Mouse (Mus musculus): Measurements from ENCODE around the gene Rab14. TPM values are rescaled to one million over a fixed set of nuclear protein-coding genes. Genes with fewer than 3 reads are reported as not detected.

Rab14 gene
- polyA plus RNA-seq, 1 experiment from 2014 or later: 286 TPM

DNA sequence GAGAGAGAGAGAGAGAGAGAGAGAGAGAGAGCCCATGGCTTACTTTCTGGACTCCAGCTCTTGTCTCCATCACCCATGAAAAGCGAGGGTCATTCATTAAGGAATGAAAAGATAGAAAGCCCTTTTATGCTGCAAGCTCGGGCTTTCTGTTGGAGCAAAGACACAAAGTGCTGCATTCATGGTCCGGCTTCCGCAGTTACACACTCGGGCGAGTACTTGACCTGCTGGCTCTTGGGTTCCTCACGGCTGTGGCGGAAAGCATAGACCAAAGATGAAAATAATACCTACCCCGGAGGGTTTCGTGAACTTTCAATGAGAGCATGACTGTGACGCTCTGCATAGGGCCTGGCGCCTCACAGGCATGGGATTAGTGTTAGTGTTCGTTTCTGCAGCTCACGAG is 14.4 kb upstream of the Rab14 start:
- no peaks in the 10 kb centered on the region for H3K27me3 ChIP-seq (ENCODE audit: insufficient read depth, poor library complexity, severe bottlenecking)
- 45% methylated on average over 14 of the region's 14 CpGs for WGBS
- DNase-seq (ENCODE audit: low spot score): peak; percentile 38
- H3K9me3 ChIP-seq: no peaks in the 10 kb centered on the region
- peak overlapping the region; percentile 25 for H3K4me3 ChIP-seq
- H3K27ac ChIP-seq: peak overlapping the region; percentile 88
- peaks cover 18% of the 10 kb centered on the region for H3K4me1 ChIP-seq (replicated peaks)
- no peaks in the 10 kb centered on the region for H3K36me3 ChIP-seq

DNA sequence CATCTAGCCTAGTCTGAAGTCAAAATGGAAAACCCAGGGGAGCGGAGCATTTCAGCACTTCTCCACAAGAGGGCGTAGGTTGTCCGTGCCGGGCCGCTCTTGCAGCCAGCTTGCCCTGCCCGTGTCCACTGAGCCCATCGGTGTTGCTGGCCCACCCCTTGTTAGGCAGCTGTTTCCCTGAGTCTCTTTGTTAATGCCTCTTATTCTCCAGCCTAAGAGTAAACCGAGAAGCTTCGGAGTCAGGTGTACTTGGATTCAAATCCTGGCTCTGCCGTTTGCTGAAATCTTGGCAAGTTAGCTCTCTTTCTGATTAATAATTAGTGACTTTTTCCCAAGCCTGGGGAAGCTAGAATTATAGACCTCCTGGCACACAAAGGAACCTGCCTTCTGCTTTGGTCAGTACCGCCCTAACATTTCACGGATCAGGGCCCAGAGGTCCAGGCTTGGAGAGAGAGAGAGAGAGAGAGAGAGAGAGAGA is 14.0 kb upstream of the Rab14 start:
- H3K4me1 ChIP-seq (replicated peaks): peaks cover 18% of the 10 kb centered on the region
- no peaks in the 10 kb centered on the region for H3K36me3 ChIP-seq
- no peaks in the 10 kb centered on the region for H3K27me3 ChIP-seq (ENCODE audit: insufficient read depth, poor library complexity, severe bottlenecking)
- H3K27ac ChIP-seq: peak overlapping the region; percentile 88
- no peaks in the 10 kb centered on the region for H3K9me3 ChIP-seq
- peak; percentile 94 for DNase-seq (ENCODE audit: low spot score)
- peak overlapping the region; percentile 25 for H3K4me3 ChIP-seq
- 4% methylated on average over 12 of the region's 12 CpGs for WGBS

DNA sequence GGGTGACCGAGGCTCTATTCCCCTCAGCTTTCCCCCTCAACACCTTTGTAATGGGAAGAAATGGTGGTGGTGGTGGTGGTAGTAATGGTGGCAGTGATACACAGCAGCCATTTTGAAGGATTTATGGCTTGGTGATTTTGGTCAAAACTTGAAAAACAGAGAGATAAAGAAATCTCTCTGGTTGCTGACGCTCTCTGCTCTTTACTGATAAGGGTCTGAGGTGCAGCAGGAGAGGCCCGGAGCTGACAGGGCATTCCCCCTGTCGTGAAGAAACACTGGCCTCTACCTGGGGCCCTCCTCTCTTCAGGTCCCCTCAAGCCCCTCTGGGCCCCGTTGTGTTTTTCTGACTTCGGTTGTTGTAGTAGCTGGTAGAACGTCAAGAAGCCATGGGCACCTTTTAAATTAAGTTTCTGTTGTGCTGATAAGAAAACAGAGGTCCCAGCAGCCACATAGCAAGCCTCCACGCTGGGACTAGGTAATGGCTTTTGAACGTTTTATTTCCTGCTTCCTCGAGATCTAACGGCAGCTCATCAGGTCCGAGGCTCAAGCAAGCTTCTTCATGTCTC is 12.5 kb upstream of the Rab14 start:
- H3K36me3 ChIP-seq: no peaks in the 10 kb centered on the region
- H3K4me3 ChIP-seq: no peak overlapping the region
- DNase-seq (ENCODE audit: low spot score): no peak
- 84% methylated on average over 12 of the region's 12 CpGs for WGBS
- H3K27ac ChIP-seq: no peak overlapping the region
- H3K27me3 ChIP-seq (ENCODE audit: insufficient read depth, poor library complexity, severe bottlenecking): no peaks in the 10 kb centered on the region
- no peaks in the 10 kb centered on the region for H3K9me3 ChIP-seq
- peaks cover 18% of the 10 kb centered on the region for H3K4me1 ChIP-seq (replicated peaks)

DNA sequence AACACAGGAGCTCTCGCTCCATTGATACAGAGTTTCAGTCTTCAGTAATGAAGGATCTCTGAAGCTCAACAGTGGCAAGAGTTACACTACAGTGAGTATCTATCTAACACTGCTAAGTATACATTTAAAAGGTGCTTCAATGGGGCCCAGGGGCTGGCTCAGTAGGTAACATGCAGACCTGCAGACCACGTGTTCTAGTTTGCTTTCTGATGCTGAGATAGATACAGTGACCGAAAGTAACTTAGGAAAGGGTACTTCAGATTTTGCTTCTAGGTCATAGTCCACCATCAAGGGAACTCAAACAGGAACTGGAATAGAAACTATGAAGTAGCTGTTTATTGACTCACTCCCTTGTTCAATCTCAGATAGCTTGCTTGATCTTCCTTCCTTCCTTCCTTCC is 10.8 kb upstream of the Rab14 start:
- DNase-seq (ENCODE audit: low spot score): no peak
- 86% methylated on average over 3 of the region's 3 CpGs for WGBS
- Histone ChIP-seq H3K27ac (no peak overlapping the region), H3K27me3 (ENCODE audit: insufficient read depth, poor library complexity, severe bottlenecking) (0 out of 2 replicates have a peak, but pooled peaks cover 4% of the 10 kb centered on the region), H3K4me1 (replicated peaks) (peaks cover 18% of the 10 kb centered on the region), H3K36me3 (no peaks in the 10 kb centered on the region), H3K4me3 (no peak overlapping the region), H3K9me3 (no peaks in the 10 kb centered on the region)

DNA sequence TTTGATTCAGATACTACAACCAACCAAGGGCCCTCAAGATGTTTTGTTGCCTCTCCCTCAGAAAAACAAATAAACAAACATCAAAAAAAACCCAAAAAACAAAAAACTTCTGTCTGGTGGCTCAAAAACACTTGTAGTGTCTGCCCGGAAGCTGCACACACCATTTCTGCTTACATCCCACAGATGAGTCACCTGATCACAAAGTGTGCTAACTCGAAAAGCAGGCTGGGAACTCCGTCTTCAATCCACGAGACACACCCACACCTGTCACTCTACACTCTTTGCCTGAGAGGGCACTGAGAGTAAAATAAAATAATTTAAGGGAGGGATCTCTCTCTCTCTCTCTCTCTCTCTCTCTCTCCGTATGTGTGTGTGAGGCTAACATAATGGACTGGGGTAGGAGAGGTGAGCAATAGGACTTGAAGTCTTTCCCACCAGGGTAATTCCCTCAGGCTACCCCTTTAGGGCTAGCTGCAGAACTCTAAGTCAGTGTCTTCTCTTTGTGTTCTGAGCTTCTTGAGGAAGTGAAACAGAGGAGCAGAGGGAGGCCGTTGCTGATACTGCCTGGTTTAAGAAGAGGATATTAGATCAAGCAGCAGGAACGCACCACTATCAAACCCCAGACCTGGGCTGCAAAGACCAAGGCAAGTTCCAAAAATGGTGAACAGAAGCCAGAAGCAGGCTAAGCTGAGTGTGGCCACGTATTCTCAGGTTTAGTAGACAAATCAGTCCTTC is 8.2 kb upstream of the Rab14 start:
- DNase-seq (ENCODE audit: low spot score): no peak
- Histone ChIP-seq H3K9me3 (no peaks in the 10 kb centered on the region), H3K36me3 (no peaks in the 10 kb centered on the region), H3K4me1 (replicated peaks) (no peaks in the 10 kb centered on the region), H3K4me3 (no peak overlapping the region), H3K27ac (no peak overlapping the region), H3K27me3 (ENCODE audit: insufficient read depth, poor library complexity, severe bottlenecking) (0 out of 2 replicates have a peak, but pooled peaks cover 4% of the 10 kb centered on the region)
- WGBS: 69% methylated on average over 8 of the region's 8 CpGs

DNA sequence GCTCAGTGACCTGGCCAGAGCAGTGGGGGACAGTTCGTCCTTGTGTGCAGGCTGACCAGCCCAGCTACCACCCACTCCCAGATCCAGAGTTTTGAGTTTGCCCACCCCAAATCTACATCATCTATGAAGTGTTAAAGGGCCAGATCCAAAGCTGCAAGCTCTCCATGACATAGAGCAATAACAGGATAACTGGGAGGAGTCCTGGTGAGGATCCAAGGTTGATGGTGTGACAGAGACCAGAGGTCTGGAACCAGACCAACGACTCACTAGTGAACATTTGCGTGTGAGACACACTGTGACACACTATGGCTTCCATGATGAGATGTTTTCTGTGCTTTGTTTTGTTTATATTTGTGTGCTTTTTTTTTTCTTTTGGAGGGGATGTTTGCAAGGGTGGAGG is 7.1 kb upstream of the Rab14 start:
- no peak overlapping the region for H3K4me3 ChIP-seq
- DNase-seq (ENCODE audit: low spot score): no peak
- H3K36me3 ChIP-seq: no peaks in the 10 kb centered on the region
- WGBS: 83% methylated on average over 3 of the region's 3 CpGs
- 0 out of 2 replicates have a peak, but pooled peaks cover 4% of the 10 kb centered on the region for H3K27me3 ChIP-seq (ENCODE audit: insufficient read depth, poor library complexity, severe bottlenecking)
- H3K27ac ChIP-seq: no peak overlapping the region
- no peaks in the 10 kb centered on the region for H3K9me3 ChIP-seq
- H3K4me1 ChIP-seq (replicated peaks): no peaks in the 10 kb centered on the region

GRCm38 (mm10) chr2:35206761-35207160 is 5.8 kb upstream of the Rab14 start:
- Histone ChIP-seq H3K27ac (no peak overlapping the region), H3K4me3 (no peak overlapping the region), H3K9me3 (no peaks in the 10 kb centered on the region), H3K27me3 (ENCODE audit: insufficient read depth, poor library complexity, severe bottlenecking) (0 out of 2 replicates have a peak, but pooled peaks cover 4% of the 10 kb centered on the region), H3K36me3 (no peaks in the 10 kb centered on the region), H3K4me1 (replicated peaks) (no peaks in the 10 kb centered on the region)
- no peak for DNase-seq (ENCODE audit: low spot score)
- 83% methylated on average over 3 of the region's 3 CpGs for WGBS

DNA sequence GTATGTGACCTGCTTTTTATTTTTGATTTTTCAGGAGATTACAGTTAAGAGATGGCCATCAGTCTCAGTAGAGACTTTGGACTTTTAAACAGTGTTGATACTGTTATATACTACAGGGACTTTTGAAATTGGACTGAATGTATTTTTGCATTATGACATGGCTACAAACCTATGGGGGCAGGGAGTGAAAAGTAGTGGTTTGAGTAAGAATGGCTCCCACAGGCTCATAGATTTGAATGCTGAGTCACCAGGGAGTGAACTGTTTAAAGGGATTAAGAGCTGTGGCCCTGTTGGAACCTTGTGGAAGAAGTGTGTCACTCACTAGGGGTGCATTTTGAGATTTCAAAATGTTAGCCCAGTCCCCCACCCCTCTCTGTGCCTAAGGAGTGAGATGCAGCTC is 2.8 kb upstream of the Rab14 start:
- Histone ChIP-seq H3K4me3 (no peak overlapping the region), H3K27ac (no peak overlapping the region), H3K36me3 (no peaks in the 10 kb centered on the region), H3K9me3 (no peaks in the 10 kb centered on the region), H3K27me3 (ENCODE audit: insufficient read depth, poor library complexity, severe bottlenecking) (0 out of 2 replicates have a peak, but pooled peaks cover 4% of the 10 kb centered on the region), H3K4me1 (replicated peaks) (peaks cover 15% of the 10 kb centered on the region)
- DNase-seq (ENCODE audit: low spot score): no peak

GRCm38 (mm10) chr2:35199971-35200897 is 686 bp downstream of the Rab14 start:
- Histone ChIP-seq H3K36me3 (peaks cover 14% of the 10 kb centered on the region), H3K27me3 (ENCODE audit: insufficient read depth, poor library complexity, severe bottlenecking) (no peaks in the 10 kb centered on the region), H3K27ac (peak overlapping the region; percentile 99), H3K9me3 (no peaks in the 10 kb centered on the region), H3K4me3 (peak overlapping the region; percentile 100), H3K4me1 (replicated peaks) (peaks cover 26% of the 10 kb centered on the region)
- WGBS: 1% methylated on average over 90 of the region's 90 CpGs
- DNase-seq (ENCODE audit: low spot score): no peak

DNA sequence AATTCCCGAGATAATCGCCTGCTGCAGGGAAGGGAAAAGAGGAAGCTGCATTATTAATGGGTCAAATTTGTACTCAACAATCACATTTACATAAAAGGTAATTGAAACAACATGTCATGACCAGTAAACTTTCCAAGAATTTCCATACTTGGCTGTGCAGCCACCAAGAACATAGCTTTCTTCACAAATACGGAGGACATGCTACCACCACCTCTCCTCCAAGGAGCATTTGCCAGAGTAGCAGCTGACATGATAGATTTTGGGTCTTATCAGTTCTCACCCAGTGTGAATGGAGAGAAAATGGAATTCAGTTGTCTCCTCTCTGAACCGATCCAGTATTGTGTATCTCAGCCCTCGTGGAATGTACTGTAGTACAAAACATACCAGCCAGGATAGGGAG is 1.4 kb downstream of the Rab14 start:
- Histone ChIP-seq H3K36me3 (peaks cover 18% of the 10 kb centered on the region), H3K27ac (peak overlapping the region; percentile 99), H3K9me3 (no peaks in the 10 kb centered on the region), H3K4me3 (peak overlapping the region; percentile 100), H3K27me3 (ENCODE audit: insufficient read depth, poor library complexity, severe bottlenecking) (no peaks in the 10 kb centered on the region), H3K4me1 (replicated peaks) (peaks cover 26% of the 10 kb centered on the region)
- WGBS: 37% methylated on average over 5 of the region's 5 CpGs
- DNase-seq (ENCODE audit: low spot score): no peak

- no peaks in the 10 kb centered on the region for H3K27me3 ChIP-seq (ENCODE audit: insufficient read depth, poor library complexity, severe bottlenecking)
- peaks cover 28% of the 10 kb centered on the region for H3K36me3 ChIP-seq
- WGBS: 87% methylated on average over 6 of the region's 6 CpGs
- peaks cover 22% of the 10 kb centered on the region for H3K4me1 ChIP-seq (replicated peaks)
- DNase-seq (ENCODE audit: low spot score): no peak
- no peaks in the 10 kb centered on the region for H3K9me3 ChIP-seq
- no peak overlapping the region for H3K27ac ChIP-seq
- H3K4me3 ChIP-seq: no peak overlapping the region
Measured at GRCm38 (mm10) chr2:35195626-35196544, 5.0 kb downstream of the Rab14 start.

DNA sequence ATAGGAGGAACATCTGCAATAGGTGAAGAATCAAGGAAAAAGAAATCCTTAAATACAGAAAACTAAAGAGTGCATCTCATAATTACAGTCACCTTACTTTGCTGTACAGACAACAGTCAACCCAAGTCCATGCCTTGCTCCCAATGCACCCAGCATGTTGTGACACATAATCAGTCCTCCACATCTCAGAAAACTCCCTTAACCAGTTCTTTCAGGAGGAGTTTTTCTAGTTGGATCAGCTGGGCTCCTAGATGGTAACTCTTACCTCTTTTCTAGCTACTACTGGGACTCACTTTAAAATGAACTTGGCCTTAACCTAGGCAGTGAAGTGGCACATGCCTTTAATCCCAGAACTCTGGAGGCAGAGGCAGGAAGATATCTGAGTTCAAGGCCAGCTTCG is 6.9 kb downstream of the Rab14 start:
- no peak overlapping the region for H3K4me3 ChIP-seq
- 81% methylated on average over 1 of the region's 1 CpGs for WGBS
- H3K9me3 ChIP-seq: no peaks in the 10 kb centered on the region
- peaks cover 13% of the 10 kb centered on the region for H3K4me1 ChIP-seq (replicated peaks)
- DNase-seq (ENCODE audit: low spot score): no peak
- no peak overlapping the region for H3K27ac ChIP-seq
- peaks cover 47% of the 10 kb centered on the region for H3K36me3 ChIP-seq
- no peaks in the 10 kb centered on the region for H3K27me3 ChIP-seq (ENCODE audit: insufficient read depth, poor library complexity, severe bottlenecking)
